Mouse (Mus musculus): ENCODE measurements around the gene Axin2. TPM values are rescaled to one million over a fixed set of nuclear protein-coding genes. Genes with fewer than 3 reads are reported as not detected.

The Axin2 gene
- total RNA-seq, 2 experiments from 2014 or later: 8.3 to 8.5 TPM

GRCm38 (mm10) chr11:108900718-108901488 lies 19.2 kb upstream of the Axin2 start:
- peak; percentile 76 for DNase-seq
- intact Hi-C loops (cut with DNase I; ENCODE audit: low total_unique reads): no loop called here

GRCm38 (mm10) chr11:108901670-108902069 lies 18.5 kb upstream of the Axin2 start:
- DNase-seq: no peak
- intact Hi-C loops (cut with DNase I; ENCODE audit: low total_unique reads): no loop called here

GRCm38 (mm10) chr11:108902303-108902702 lies 17.8 kb upstream of the Axin2 start:
- intact Hi-C loops (cut with DNase I; ENCODE audit: low total_unique reads): no loop called here
- DNase-seq: no peak

- no peak for DNase-seq
- intact Hi-C loops (cut with DNase I; ENCODE audit: low total_unique reads): no loop called here
Observed at GRCm38 (mm10) chr11:108906590-108907254, 13.4 kb upstream of the Axin2 start.

- intact Hi-C loops (cut with DNase I; ENCODE audit: low total_unique reads): no loop called here
- no peak for DNase-seq
Observed at GRCm38 (mm10) chr11:108909396-108910195, 10.6 kb upstream of the Axin2 start.

- intact Hi-C loops (cut with DNase I; ENCODE audit: low total_unique reads): no loop called here
- DNase-seq: no peak
Observed at GRCm38 (mm10) chr11:108910328-108910886, 9.7 kb upstream of the Axin2 start.

- intact Hi-C loops (cut with DNase I; ENCODE audit: low total_unique reads): no loop called here
- no peak for DNase-seq
Observed at GRCm38 (mm10) chr11:108910903-108911302, 9.2 kb upstream of the Axin2 start.

- intact Hi-C loops (cut with DNase I; ENCODE audit: low total_unique reads): no loop called here
Observed at GRCm38 (mm10) chr11:108912174-108912573, 8.0 kb upstream of the Axin2 start.

GRCm38 (mm10) chr11:108917422-108918324 lies 2.5 kb upstream of the Axin2 start:
- intact Hi-C loops (cut with DNase I; ENCODE audit: low total_unique reads): no loop called here
- no peak for DNase-seq

More at GRCm38 (mm10) chr11:108912174-108912573, 8.0 kb upstream of the Axin2 start:
- no peak for DNase-seq

GRCm38 (mm10) chr11:108920636-108921505 lies 722 bp downstream of the Axin2 start:
- peak; percentile 84 for DNase-seq
- intact Hi-C loops (cut with DNase I; ENCODE audit: low total_unique reads): loop anchor here (10.0 kb wide), 1 partner anchor 466 kb away; no protein-coding TSS in a partner anchor

- intact Hi-C loops (cut with DNase I; ENCODE audit: low total_unique reads): loop anchor here (10.0 kb wide), 1 partner anchor 467 kb away; no protein-coding TSS in a partner anchor
Observed at GRCm38 (mm10) chr11:108921506-108922455, 1.6 kb downstream of the Axin2 start.

GRCm38 (mm10) chr11:108922511-108923187 lies 2.5 kb downstream of the Axin2 start:
- DNase-seq: no peak
- intact Hi-C loops (cut with DNase I; ENCODE audit: low total_unique reads): loop anchor here (10.0 kb wide), 1 partner anchor 468 kb away; no protein-coding TSS in a partner anchor

More at GRCm38 (mm10) chr11:108921506-108922455, 1.6 kb downstream of the Axin2 start:
- peak; percentile 43 for DNase-seq

GRCm38 (mm10) chr11:108923188-108923575 lies 3.0 kb downstream of the Axin2 start:
- intact Hi-C loops (cut with DNase I; ENCODE audit: low total_unique reads): loop anchor here (10.0 kb wide), 1 partner anchor 468 kb away; no protein-coding TSS in a partner anchor
- DNase-seq: no peak

- intact Hi-C loops (cut with DNase I; ENCODE audit: low total_unique reads): loop anchor here (10.0 kb wide), 1 partner anchor 469 kb away; no protein-coding TSS in a partner anchor
Observed at GRCm38 (mm10) chr11:108923781-108924180, 3.6 kb downstream of the Axin2 start.

GRCm38 (mm10) chr11:108924346-108924745 lies 4.2 kb downstream of the Axin2 start:
- no peak for DNase-seq
- intact Hi-C loops (cut with DNase I; ENCODE audit: low total_unique reads): loop anchor here (10.0 kb wide), 1 partner anchor 470 kb away; no protein-coding TSS in a partner anchor

More at GRCm38 (mm10) chr11:108923781-108924180, 3.6 kb downstream of the Axin2 start:
- DNase-seq: no peak

- peak; percentile 86 for DNase-seq
- intact Hi-C loops (cut with DNase I; ENCODE audit: low total_unique reads): loop anchor here (5.0 to 10.0 kb wide), 3 partner anchors 107 to 470 kb away; no protein-coding TSS in a partner anchor
Observed at GRCm38 (mm10) chr11:108925202-108925601, 5.1 kb downstream of the Axin2 start.

All from gastrocnemius, postnatal 14 days (tissue).